Mouse (Mus musculus) liver, adult 2 months (tissue): Measurements from ENCODE around the gene Poc1a.

Experiments used
- CTCF ChIP-seq: fragments of 200-500 bp; IDR thresholded peaks from 2 replicates; pipeline ENCODE4 v1.5.1; 2011; ENCODE audit warnings: low read depth, low read length, control low read depth
- POLR2A ChIP-seq: fragments of 200-500 bp; IDR thresholded peaks from 2 replicates; pipeline ENCODE4 v1.6.1; 2011; ENCODE audit warnings: low read length, control low read depth; ENCODE audit not compliant: insufficient read depth; ENCODE audit errors: extremely low read depth

DNA sequence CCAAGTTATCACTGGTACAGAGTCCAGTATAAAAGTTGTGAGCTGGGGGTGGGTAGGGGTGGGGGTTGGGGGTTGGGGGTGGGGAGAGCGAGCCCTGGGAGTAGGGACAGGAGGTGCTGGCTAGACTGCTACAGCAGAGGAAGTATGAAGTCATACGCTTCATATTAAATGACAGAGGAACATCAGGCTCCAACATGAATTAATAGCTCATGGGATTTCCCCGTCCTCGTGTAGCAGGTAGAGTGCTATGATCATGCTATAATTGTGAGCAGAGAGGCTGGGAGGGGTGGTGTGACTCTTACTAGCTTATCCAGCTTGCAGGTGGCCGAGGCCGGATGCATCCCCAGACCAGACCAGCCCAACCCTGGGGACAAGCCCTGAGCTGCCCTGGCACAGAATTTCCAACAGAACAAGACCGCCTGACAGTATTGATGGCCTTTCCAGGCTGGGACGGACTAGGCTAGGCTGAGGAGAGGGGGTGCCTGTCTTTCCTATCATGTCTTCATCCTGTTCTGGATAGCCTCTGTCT, 6.1 kb upstream of the Poc1a start:
- no peak for TF ChIP-seq POLR2A
- no peak for TF ChIP-seq CTCF
